Mouse (Mus musculus) ES-E14 (cell line): ENCODE measurements around the gene AI481877.

Source experiments
- CHD2 ChIP-seq: IDR thresholded peaks from 2 replicates; pipeline ENCODE4 v1.6.1; 2014; ENCODE audit warnings: mild to moderate bottlenecking, low read depth, low read length, inconsistent platforms
- HCFC1 ChIP-seq: IDR thresholded peaks from 2 replicates; pipeline ENCODE4 v1.6.1; 2012; ENCODE audit warnings: low read length, inconsistent platforms, borderline replicate concordance; ENCODE audit not compliant: insufficient read depth
- ZC3H11A ChIP-seq: IDR thresholded peaks from 2 replicates; pipeline ENCODE4 v1.6.1; 2012; ENCODE audit warnings: low read depth, mild to moderate bottlenecking, inconsistent platforms, low read length, borderline replicate concordance

DNA sequence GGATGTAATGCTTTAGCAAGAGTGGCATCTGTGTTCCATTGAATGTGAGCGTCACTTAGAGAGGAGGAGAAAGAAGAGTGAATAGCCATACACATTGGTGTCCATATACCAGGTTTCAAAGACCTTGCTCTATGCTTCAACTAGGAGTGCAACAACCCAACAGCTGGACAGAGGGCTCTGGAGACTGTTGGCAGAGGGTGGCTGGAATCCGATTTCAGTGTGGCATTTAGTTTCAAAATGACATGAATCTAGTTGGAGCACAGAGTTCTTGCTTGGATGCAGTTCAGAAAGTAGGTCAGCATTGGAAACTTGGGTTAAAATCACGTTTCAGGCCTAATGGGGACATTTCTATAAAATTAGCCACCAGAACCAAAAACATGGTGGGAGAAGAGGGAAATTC is 123.6 kb downstream of the AI481877 start:
- no peak for TF ChIP-seq ZC3H11A
- no peak for TF ChIP-seq CHD2
- TF ChIP-seq HCFC1, result no peak
